Mouse (Mus musculus) inflammation-experienced regulatory T-cells, adult 6 months (primary cell): ENCODE results near the gene Abhd10. TPM values are rescaled to one million over a fixed set of nuclear protein-coding genes. Genes with fewer than 3 reads are reported as not detected.

Source experiments
- polyA plus RNA-seq, 3 experiments: library from polyadenylated mRNA; unstranded; fragments of 100-300 nt; shearing (Covaris generic); gene quantifications; one replicate each; pipeline ENCODE4 v1.2.1; 2017

Gene Abhd10
- polyA plus RNA-seq, 3 experiments from 2014 or later = 22.7 to 25.9 (median 24.1) TPM

Other genes starting within 250 kb of the Abhd10 start
- gene Gm609, start 250.0 kb downstream of the Abhd10 start, polyA plus RNA-seq = not detected
- gene Gm17783, start 210.9 kb downstream of the Abhd10 start, polyA plus RNA-seq = not detected
- gene Slc9c1, start 207.6 kb downstream of the Abhd10 start, polyA plus RNA-seq = not detected
- under 1 TPM in 1 of 3 experiments, not detected in 2; 0.23 TPM for gene Gcsam, start 132.6 kb downstream of the Abhd10 start, polyA plus RNA-seq
- not detected for gene BC016579, start 88.9 kb downstream of the Abhd10 start, polyA plus RNA-seq
- gene Tmprss7, start 49.3 kb downstream of the Abhd10 start, polyA plus RNA-seq = not detected
- gene Tagln3, start 18.3 kb downstream of the Abhd10 start, polyA plus RNA-seq = 1 to 10 TPM in 1 of 3 experiments, under 1 TPM in 1, not detected in 1; 0.55 to 1.1 TPM
- under 1 TPM in 1 of 3 experiments, not detected in 2; 0.15 TPM for gene Phldb2, start 210.6 kb upstream of the Abhd10 start, polyA plus RNA-seq